Mouse (Mus musculus) adipocyte (in vitro differentiated cells): ENCODE measurements at regions not wholly inside any gene's neighbourhood (a gene's known extent, or its start where the extent isn't known, plus 50 kb on each side); places are given as distances from the start of the nearest gene placed in this dataset.
A peak's percentile ranks its signal among the peaks of the same experiment; 100 is the strongest.

ENCODE experiments used
- DNase-seq: peaks from one replicate; pipeline ENCODE4 v3.0.0-alpha.2; 2016; ENCODE audit warnings: low spot score

DNA sequence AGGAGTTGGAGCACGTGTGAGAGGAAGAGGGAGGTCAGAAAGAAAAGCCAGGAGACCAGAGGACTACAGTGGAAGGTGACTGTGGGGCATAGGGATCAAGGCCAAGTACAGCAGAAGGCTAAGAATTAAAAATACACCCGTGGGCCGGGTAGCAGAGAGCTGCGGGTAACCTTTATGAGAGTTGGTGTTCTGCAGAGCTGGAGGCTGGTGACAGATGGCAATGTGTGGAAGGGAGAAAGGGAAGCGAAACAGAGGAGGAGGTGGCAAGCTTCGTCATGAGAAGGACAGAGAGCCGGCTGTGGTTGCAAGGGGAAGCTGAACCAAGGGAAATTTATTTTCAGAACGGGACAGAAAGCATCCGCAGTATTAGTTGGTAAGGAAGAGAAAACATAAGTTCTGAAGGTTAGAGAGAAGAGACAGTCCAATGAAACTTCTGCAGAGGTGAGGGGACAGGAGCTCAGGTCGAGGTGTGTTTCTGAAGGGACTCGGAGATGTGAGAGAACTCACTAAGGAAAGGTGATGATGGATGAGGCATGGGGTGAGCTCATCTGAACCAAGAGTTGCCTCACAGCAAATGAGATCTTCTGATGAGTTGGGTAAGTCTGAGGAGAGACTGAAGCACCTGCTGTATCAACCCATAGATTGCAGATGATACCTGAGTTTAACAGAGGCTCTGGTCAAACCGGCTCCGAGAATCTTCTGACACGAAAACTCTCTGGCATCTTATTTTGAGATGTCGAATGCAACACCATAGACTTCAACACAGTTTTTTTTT is 200.6 kb downstream of the Gm10260 start:
- DNase-seq, result no peak

DNA sequence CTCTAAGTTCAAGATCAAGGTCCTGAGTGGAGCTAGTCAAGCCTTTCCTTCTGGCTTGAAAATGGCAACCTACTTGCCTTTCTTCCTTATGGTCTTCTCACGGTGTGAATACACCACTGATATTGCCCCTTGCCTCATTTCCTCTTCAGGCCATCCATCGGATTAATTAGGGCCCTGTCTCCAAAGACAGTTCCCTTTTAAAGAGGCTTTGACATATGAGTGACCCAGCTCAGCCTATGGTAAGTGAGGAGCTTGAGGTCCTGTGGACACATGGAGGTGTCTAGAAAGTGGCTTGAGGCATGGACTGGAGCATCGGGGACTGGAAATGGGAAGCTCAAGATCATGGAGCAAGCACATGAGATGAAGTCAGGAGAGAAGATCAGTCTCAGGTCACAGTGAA is 201.5 kb downstream of the Gm10260 start:
- no peak for DNase-seq

DNA sequence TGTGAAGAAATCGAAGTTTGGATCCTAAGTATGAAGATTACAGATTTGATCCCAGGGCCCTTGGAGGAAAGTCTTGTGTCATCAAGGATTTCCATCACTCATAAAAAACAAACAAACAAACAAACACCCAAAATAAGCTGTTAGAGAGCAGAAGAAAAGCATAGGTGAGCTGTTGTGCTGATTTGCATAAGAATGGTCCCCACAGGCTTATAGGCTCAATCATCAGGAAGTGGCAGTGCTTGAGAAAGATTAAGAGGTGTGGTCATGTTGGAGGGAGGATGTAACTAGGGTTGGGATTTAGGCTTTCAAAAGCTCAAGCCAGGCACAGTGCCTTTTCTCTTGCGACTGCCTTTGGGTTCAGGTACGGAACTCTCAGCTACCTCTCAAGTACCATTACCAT is 205.1 kb downstream of the Gm10260 start:
- no peak for DNase-seq

DNA sequence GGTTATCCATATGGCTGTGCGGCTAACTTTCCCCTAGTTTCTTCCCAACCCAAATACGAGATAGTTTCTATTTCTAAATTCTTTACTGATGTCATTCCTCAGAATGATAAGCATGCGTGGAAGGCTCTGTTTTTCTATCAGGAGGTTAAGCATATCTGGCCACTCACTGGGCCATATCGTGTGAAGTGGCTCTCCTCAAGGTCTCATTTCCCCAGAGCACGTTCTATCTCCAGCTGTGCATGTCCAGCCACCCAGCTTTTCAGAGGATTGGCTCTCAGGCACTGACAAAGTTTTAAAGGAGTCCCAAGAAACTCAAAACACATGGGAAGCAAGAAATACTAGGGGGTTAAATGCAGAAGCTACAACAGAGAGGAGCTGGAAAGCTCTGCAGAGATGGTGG is 205.8 kb downstream of the Gm10260 start:
- no peak for DNase-seq

DNA sequence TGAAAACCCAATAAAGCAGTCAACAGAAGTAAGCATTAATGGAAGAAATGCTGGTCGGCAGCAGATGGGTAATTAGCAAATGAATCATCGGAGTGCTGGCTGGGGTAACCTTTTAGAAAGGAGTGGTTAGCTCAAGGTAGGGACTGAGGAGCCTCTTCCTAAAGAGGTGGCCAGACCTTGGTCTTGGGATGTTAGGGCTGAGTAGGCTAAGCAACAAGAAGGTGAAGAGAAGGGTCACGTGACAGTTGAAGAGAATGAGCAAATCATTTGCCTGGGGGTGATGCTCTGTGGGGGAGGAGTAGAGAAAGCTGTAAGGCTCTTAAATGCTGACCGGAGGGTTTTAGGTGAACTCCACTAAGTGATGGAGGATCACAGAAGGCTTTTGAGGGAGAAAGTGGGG is 208.2 kb downstream of the Gm10260 start:
- no peak for DNase-seq

DNA sequence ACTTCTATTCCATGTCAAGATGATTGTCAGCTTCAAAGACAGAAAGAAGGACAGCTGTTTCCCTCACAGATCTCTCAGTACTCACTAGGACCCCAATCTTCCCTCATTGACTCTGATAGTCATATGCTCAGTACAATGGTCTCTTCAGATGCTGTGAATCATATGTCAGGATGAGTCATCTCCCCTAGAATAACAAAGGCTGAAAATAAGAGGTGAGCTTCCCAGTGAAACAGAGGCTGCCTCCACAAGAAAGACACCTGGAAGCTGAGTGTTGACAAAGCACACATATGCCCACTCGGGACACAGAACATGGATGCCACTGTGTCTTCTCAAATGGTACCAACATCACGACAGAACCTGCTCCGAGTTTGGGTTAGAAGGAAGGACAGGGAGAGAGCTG is 209.6 kb downstream of the Gm10260 start:
- DNase-seq, result no peak

DNA sequence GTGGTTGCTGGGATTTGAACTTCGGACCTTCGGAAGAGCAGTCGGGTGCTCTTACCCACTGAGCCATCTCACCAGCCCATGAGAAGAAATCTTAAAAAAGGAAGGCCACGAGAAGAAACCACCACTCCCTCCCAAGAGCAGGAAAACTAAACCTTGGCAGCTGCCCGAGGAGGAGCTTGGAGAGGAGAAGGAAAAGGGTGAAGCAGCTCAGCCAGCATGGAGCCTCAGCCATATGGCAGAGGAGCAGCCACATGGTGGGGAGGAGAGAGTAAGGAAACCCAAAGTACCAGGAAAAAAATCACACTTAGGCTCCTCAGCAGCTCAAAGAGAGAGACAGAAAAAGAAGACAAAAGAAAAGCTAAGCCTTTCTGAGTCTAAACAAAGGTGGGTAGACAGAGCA is 210.3 kb downstream of the Gm10260 start:
- DNase-seq, result no peak

DNA sequence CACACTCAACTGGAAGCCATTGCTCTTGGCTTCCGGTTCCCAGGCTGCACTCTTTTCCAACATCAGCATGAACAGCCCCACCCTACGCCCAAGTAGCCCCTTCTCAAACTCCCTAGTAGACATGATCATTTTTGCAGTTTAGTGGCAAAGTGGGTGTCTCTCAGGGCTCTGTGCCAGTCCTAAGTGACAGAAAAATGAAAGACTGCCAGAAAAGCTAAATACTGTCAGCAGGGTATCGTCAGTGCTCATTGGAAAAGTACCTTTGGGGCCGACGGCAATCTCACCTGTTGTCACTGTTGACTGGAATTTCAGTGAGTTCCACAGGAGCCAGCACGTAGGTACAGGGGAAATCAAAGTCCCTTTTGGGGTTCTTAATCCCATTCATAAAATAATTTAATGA is 211.0 kb downstream of the Gm10260 start:
- DNase-seq, result no peak

DNA sequence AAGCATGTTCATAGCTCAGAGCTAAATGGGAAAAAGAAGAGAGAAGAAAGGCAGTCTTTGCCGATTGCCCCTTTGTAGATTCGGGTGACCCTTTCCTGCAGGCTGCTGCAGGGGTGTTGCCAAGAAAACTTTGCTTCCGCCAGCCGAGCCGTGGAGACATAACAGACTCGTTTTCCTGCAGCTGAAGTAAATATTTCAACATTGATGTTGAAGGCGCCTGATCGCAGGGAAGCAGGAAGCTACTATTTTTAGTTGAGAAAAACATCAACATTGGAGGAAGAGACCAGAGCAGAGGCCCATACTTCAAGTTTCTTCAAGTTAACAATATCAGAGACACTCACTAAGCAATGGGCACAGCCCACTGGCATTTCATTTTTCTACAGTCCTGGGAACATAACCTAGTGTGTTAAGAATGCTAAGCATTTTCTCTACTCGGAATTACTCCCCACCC is 211.9 kb downstream of the Gm10260 start:
- peak; percentile 22 for DNase-seq

DNA sequence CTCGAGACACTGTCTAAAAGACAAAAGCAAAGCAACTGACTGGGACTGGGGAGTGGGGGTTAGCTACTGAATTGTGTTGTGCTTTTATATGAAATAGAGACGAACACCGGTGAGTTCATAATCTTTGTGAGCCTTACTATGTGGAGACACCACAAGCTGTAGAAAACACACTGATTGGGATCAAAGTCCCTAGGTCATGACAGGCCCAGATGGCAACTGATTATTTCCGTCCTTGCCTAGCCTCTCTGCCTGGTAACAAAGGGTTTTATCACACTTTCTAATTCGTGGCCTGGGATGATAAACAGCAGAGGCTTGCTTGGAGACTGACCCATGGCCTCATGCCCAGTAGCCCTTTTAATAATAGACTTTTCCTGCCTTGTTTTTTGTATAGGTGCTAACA is 213.5 kb downstream of the Gm10260 start:
- DNase-seq, result no peak

DNA sequence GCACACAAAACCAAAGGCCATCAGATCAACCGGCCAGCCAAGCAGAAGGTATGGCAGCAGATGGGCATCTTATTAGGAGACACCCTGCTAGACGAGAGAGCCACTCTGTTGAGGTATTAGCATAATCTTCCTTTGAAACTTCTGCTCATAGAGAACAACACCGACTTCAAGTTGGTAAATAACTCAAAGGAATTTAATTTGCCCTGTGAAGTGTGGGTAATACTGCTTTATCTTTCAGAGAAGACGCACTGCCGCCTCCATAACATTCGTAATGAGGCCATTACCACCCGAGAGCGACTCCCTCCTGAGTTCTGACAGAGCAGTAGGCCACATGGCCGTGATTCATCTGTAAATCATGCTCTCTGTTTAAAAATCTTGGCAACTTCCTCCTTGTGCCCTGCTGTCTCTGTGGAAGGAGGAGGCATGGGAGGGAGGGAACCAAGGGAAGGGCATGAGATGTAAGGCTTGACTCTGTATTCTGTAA is 214.4 kb downstream of the Gm10260 start:
- peak; percentile 57 for DNase-seq

DNA sequence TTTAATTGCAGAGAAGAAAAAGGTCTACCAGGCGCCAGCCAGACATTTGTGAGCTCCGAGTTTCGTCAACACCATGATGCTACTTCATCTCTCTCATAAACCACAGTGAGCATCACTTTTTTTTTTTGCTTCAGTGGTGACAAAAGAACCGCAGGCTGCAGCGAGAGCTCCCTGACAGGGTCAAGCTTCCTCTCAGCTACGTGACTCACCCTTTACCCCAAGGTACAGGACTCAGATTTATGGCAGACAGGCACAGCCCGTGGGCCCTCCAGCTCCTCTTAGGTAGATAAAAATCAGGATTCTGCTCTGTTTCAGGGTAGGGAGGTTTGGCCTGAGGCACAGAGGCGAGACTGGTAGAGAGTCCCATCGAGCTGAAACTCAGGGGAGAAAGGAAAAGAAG is 220.7 kb downstream of the Gm10260 start:
- no peak for DNase-seq

DNA sequence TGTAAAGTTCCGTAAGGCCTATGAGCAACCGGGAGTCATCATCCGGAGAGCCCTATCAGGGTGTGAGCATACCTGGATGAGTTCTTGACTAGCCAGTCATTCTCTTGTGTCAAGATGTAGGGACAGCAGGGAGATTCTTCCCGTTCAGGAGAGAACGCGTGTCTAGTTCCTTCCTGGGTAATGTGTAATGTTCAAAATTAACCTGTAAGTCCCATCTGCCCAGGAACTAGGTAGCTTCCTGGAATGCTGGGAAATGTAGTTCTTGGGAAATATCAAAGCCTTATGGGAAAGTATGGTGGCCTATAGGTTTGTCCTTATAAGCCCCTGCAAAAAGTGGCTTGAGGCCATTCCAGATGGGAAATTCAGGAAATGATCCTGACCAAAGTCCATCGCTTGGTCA is 222.0 kb downstream of the Gm10260 start:
- DNase-seq, result no peak

DNA sequence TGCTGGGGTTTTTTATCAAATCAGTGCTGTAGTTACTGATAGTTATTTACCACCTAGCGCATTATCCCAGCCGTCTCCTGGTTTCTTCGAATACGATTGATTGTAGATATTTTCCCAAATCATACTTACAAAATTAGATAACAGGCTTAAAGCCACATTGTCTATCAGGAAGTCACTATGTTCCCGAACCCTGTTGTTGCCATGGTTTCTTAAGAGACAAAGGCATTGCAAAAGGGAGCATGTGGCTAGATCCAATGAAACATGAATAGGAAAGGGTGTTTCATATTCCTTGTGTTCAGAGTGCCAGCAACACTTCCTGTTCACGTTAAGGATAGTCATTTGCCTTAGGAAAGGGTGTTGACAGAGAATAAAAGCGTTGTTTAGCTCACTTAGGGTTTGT is 222.7 kb downstream of the Gm10260 start:
- DNase-seq, result no peak

DNA sequence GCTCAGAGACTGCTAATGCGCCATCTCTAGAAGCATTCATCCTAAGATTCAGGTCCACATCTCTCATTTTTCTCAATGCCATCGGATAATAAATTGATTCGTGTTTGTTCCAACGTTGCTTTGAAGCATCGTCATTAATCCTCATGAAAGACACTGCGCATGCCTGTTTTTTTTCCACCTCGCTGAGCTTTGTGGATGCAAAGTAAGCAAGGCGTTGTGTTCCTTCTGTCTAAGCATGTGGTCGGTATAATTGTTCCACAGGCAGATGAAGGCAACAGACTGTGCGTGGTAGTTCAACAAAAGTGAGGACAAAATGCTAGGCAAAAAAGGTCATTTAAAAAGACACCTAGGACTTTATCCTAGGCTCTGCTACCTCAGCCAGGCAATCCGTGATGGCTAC is 223.2 kb downstream of the Gm10260 start:
- DNase-seq, result no peak

DNA sequence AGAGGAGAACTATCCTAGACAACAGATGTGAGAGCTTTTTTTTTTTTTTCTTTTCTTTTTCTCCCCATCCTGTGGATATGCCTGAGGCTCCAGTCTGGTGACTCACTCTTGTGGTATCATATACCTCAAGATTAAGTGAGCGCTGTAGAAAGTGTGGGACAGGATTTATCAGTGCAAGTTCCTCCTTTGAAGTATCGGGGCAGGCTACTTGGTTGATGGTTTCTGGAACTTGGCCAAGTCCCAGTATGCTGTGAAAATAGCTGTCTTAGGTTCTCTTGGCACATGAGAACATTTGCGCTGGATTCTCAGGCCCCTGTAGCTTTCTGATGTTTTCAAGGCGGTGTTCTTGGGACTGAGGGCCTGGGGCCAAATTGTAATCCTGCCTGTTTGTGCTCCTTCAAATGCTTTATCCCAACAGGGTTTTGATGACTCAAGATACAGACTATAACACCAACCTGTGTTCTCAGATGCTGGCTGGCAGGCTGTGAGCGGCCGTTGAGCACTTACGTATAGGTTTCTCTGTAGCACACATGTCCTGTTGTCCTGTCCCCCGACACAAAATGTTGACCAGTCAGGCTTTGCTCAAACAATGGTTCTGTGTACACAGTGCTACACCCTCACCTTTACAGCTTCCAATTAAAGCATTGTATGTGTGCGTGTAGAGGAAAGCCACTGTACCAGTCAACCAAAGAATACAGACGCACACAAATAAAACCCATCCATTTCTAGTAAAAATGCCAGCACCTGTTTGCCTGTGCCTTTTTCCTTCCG is 226.4 kb downstream of the Gm10260 start:
- DNase-seq, result no peak

DNA sequence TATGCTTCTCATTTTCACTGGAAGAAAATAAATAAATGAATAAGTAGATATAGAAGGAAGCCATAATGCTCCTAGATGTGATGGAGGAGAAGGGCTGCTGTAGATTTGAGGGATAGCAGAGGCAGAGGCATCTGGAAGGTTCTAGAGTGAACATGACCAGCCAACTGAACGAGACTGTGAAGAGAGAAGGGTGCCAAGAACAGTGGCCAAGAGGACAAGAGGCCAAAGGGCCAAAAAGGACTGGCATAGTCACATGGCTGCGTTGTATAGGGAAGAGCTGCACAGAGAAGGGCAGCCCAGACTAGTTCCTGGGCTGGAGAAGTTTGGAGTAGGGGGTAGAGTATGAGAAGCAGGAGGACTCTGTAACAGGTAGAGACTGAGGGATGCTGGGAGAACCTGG is 229.3 kb downstream of the Gm10260 start:
- DNase-seq, result peak; percentile 81

DNA sequence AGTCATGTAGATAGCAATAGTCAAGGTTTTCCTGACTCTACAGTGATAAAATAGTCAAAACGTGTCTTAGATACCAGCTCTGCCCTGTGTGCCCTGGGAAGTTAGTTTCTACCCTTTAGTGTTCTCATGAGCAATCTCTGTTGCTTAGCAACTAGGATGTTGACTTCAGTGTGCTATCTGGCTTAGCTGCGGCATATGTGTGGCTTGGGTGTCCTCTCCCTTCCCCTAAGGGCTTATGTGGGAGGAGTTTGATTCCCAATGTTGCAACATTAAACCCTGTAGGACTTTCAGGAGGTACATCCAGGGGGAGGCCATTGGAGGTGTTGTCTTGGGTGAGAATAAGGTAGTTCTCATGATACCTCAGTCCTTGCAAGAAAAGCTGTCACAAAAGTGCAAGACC is 229.9 kb downstream of the Gm10260 start:
- DNase-seq, result peak; percentile 16

DNA sequence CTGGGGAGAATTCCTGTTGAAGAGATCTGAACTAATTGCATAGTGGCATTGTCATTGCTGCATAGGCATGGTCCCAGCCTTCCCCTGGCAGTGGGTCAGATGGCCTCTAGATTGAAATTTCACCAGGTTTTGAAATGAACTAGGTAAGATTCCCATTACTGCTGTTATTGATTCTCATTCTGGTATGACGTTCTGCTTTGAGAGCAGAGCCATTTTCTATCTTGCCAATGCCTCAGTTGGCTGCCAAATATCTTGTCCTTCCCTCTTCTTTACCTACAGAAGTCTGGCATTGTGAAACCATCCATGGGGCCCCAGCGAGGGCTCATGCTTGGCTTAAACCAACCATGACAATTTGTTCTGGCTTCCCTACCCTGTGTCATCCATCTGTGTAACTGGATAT is 232.5 kb downstream of the Gm10260 start:
- no peak for DNase-seq

DNA sequence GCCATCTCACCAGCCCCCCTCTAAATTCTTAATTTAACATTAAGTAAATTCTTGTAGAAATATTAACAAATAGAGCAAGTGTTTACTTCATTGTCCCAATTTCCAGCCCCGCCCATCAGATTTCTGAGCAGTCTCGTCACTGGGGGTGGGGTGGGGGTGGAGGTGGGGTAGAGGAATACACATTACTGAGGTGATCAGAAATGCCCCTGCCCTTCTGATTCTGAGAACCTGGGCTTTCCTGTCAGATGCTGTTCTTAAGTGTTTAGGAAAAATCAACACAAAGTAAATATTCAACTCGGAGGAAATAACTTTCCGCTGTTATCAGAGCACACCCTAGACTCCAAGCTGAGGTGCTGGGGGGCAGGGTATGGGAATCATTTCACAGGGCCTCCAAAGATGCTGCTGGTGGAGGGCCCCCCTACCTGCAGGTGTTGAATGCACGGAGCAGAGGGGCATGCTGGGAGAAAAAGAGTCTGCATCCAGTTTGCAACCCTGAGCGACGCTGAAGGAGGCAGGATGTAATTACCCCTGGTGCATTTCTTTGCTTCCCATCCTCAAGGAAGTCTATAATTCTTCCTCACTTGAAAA is 235.5 kb downstream of the Gm10260 start:
- DNase-seq, result no peak

DNA sequence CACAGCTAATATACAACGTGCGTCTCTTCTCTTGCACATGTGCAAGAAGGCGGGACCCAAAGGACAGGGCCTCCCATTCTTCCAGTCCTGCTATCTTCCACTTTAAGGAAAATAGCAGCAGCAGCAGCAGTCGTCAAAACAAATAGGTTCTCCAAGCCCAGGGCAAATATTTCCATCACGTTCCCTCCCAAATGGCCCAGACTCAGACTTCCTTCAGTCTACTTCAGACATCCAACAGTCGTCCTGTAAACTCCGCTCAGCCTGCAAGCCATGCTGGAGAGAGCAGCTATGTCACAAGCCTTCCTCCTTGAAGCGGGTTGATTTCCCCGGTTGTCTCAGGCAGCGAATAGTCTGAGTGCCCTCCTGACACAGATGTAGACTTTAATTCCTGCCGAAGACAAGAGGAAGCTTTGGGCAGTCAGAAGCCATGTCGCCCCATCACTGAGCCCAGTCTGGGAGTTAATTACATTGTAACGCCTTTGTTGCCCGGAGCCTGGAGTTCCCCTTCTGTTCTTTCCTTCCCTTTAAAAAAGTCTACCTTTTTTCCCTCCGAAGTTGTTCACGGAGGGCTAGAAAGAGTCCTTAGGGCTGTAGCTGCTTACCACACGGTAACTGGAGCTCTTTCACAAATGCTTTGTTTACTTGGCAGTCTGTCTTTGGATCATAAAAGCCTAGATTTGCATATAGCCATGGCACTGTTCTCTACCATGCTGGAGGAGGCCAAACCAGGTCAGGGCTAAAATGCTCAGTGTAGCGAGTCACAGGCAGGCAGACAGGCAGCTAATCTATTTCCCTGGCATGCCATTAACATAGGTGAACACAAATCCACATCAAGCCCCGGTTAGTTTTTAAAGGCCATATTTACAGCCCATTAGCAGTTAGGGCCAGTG is 236.7 kb downstream of the Gm10260 start:
- DNase-seq, result no peak

DNA sequence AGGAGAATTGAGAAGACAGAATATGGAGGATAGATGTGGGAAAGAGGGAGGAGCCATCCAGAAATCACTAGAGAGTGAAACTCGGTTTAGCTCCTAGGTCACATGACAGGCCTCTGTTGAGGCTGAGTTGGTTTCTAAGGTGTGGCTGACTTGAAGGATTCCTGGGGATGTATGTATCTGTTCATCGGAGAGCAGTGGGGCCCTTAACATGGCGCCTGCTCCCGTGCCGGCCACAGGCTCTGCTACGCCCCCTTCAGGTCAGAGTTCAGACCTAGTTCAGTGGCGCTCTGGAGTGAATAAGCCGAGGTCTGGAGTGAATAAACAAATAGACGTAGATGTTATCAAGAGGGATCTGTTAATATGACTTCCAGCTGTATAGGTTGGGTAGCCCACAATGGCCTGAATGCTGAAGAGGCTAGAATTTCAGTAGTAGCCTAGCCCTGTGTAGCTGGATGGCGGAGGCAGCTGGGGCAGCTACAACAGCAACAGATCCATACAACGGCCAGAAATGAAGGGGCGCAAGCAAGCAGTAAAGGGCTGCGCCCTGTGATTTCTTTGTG is 239.4 kb downstream of the Gm10260 start:
- DNase-seq, result no peak
